Mouse (Mus musculus): ENCODE data around the gene Ugt1a9.

Gene Ugt1a9

GRCm38 (mm10) chr1:88240072-88240471 lies 169.5 kb downstream of the Ugt1a9 start:
- DNase-seq = no peak

- no peak for DNase-seq
Measured at GRCm38 (mm10) chr1:88240579-88240978, 170.0 kb downstream of the Ugt1a9 start.

GRCm38 (mm10) chr1:88243861-88244260 lies 173.3 kb downstream of the Ugt1a9 start:
- no peak for DNase-seq

- no peak for DNase-seq
Measured at GRCm38 (mm10) chr1:88245881-88246280, 175.3 kb downstream of the Ugt1a9 start.

- no peak for DNase-seq
Measured at GRCm38 (mm10) chr1:88246386-88246785, 175.8 kb downstream of the Ugt1a9 start.

- DNase-seq = no peak
Measured at GRCm38 (mm10) chr1:88247660-88248059, 177.1 kb downstream of the Ugt1a9 start.

- DNase-seq = no peak
Measured at GRCm38 (mm10) chr1:88248658-88249057, 178.1 kb downstream of the Ugt1a9 start.

- no peak for DNase-seq
Measured at GRCm38 (mm10) chr1:88249596-88249995, 179.0 kb downstream of the Ugt1a9 start.

GRCm38 (mm10) chr1:88250023-88250422 lies 179.4 kb downstream of the Ugt1a9 start:
- DNase-seq = no peak

- DNase-seq = no peak
Measured at GRCm38 (mm10) chr1:88253106-88253505, 182.5 kb downstream of the Ugt1a9 start.

GRCm38 (mm10) chr1:88253540-88253939 lies 182.9 kb downstream of the Ugt1a9 start:
- no peak for DNase-seq

- DNase-seq = no peak
Measured at GRCm38 (mm10) chr1:88254793-88255465, 184.3 kb downstream of the Ugt1a9 start.

- DNase-seq = no peak
Measured at GRCm38 (mm10) chr1:88255466-88255857, 184.9 kb downstream of the Ugt1a9 start.

- no peak for DNase-seq
Measured at GRCm38 (mm10) chr1:88255989-88256754, 185.6 kb downstream of the Ugt1a9 start.

GRCm38 (mm10) chr1:88256886-88257663 lies 186.5 kb downstream of the Ugt1a9 start:
- DNase-seq = no peak

GRCm38 (mm10) chr1:88257681-88258080 lies 187.1 kb downstream of the Ugt1a9 start:
- no peak for DNase-seq

- no peak for DNase-seq
Measured at GRCm38 (mm10) chr1:88258361-88258760, 187.8 kb downstream of the Ugt1a9 start.

- no peak for DNase-seq
Measured at GRCm38 (mm10) chr1:88258881-88259642, 188.5 kb downstream of the Ugt1a9 start.

- DNase-seq = no peak
Measured at GRCm38 (mm10) chr1:88259643-88260024, 189.0 kb downstream of the Ugt1a9 start.

- peak; percentile 60 for DNase-seq
Measured at GRCm38 (mm10) chr1:88260114-88260513, 189.5 kb downstream of the Ugt1a9 start.

GRCm38 (mm10) chr1:88260604-88261377 lies 190.2 kb downstream of the Ugt1a9 start:
- no peak for DNase-seq

GRCm38 (mm10) chr1:88261706-88262105 lies 191.1 kb downstream of the Ugt1a9 start:
- DNase-seq = no peak
